Mouse (Mus musculus) NIH3T3 (cell line): ENCODE measurements around the gene Vmn2r38.
A peak's percentile ranks its signal among the peaks of the same experiment; 100 is the strongest.
"Not testable (repeated sequence)": the region's sequence is repeated elsewhere in the genome, so short reads cannot be mapped to it uniquely, and the experiment has no call there.

Experiments
- DNase-seq: peaks from one replicate; pipeline ENCODE4 v3.0.0-alpha.2; 2012; ENCODE audit warnings: low read depth

Vmn2r38 gene

GRCm38 (mm10) chr7:9097781-9098180 is at the start of gene Vmn2r38:
Vmn2r38 (minus strand) TSS chr7:9097881.
- DNase-seq: not testable (repeated sequence)

DNA sequence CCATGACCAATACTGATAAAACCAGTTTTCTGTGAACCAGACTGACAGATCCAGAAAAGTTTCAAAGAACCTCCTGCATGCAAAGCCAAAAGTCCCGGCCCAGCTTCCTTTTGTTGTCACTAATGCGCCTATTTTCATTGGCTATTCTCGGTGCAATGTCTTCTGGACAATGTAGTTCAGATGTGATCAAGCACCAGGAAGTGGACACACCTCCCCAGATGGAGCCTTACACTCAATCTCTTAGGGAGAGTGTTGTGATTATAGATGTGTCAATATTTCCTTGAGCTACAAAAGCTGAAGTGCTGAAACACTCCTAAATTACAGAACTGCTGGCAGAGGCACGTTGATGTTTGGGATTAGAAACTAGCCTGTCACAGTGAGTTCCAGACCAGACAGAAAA is 32.3 kb downstream of the Vmn2r38 start:
- peak; percentile 8 for DNase-seq

DNA sequence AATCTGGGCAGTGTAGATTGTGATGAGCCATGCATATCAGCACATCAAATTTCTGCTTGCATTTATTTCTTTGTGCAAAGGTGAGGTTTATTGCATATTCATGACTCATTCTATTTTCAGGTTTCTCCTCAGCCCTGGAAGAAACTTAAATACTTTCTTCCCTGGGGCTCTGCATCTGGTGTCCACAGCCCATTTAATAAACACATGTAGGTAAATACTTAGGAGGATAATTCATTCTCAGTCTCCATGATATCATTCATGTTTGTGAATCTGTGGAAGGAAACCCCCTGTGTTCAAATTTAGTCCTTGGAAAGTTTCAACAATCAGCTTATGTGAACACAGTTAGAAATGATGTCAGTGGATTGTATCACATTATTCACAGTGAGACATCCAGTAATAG is 67.0 kb downstream of the Vmn2r38 start, which contains the start of gene Vmn2r39:
Gene Vmn2r39 (minus strand): TSS at position 101 of the 400 bp plus-strand sequence.
- not testable (repeated sequence) for DNase-seq
